Mouse (Mus musculus) stomach, embryonic 16.5 days (tissue): ENCODE results near the gene B3gat1. TPM values are rescaled to one million over a fixed set of nuclear protein-coding genes. Genes with fewer than 3 reads are reported as not detected.

ENCODE experiments used
- ATAC-seq: fragments of 200-750 bp; cut with Nextera tagmentation; 2 replicates; pipeline ENCODE4 v1.8.0; 2017; ENCODE audit warnings: moderate number of reproducible peaks, moderate TSS enrichment; ENCODE audit not compliant: insufficient read depth, low FRiP score
- H3K27ac ChIP-seq: fragments of 300-500 bp; sonication (generic); 2 replicates; pipeline ENCODE4 v1.5.1; 2014; ENCODE audit warnings: low read length
- H3K27me3 ChIP-seq: fragments of 300-500 bp; sonication (generic); 2 replicates; pipeline ENCODE4 v1.6.1; 2014; ENCODE audit warnings: low read length, control low read depth, mixed read lengths; ENCODE audit not compliant: control insufficient read depth, insufficient read depth
- H3K36me3 ChIP-seq: fragments of 300-500 bp; sonication (generic); 2 replicates; pipeline ENCODE4 v1.6.1; 2014; ENCODE audit warnings: low read length; ENCODE audit not compliant: control insufficient read depth, insufficient read depth
- H3K4me1 ChIP-seq: fragments of 300-500 bp; sonication (generic); 2 replicates; pipeline ENCODE4 v1.6.1; 2014; ENCODE audit warnings: low read length, control low read depth, mixed read lengths; ENCODE audit not compliant: control insufficient read depth, insufficient read depth
- H3K4me2 ChIP-seq: fragments of 300-500 bp; sonication (generic); 2 replicates; pipeline ENCODE4 v1.6.1; 2014; ENCODE audit warnings: low read depth, low read length, mixed read lengths
- H3K4me3 ChIP-seq: fragments of 300-500 bp; sonication (generic); replicated peaks from 2 replicates; pipeline ENCODE4 v1.5.1; 2014; ENCODE audit warnings: mild to moderate bottlenecking, low read length
- H3K9ac ChIP-seq: fragments of 300-500 bp; sonication (generic); 2 replicates; pipeline ENCODE4 v1.6.1; 2014; ENCODE audit warnings: low read length
- H3K9me3 ChIP-seq: fragments of 300-500 bp; sonication (generic); replicated peaks from 2 replicates; pipeline ENCODE4 v1.6.1; 2016; ENCODE audit warnings: low read length, control low read depth; ENCODE audit not compliant: control insufficient read depth
- WGBS: fragments of 180-500 bp; shearing (Covaris S2); extraction: QIAGEN DNeasy Blood & Tissue Kit; methylation state at CpG from one replicate; pipeline ENCODE4 v1.1.7; 2014; 5-methylcytosine and 5-hydroxymethylcytosine counted together
- polyA plus RNA-seq: library from polyadenylated mRNA; unstranded; fragments of >200 nt; fragmentation: Nextera tagmentation; extraction: Ambion mirVana; gene quantifications from 2 replicates; pipeline ENCODE4 v1.2.1, GENCODE M21; 2015

The B3gat1 gene
- polyA plus RNA-seq, 1 experiment from 2014 or later = 0.10 TPM

GRCm38 (mm10) chr9:26798731-26799130 lies 65.2 kb downstream of the B3gat1 start:
- Histone ChIP-seq H3K9ac (no peak overlapping the region), H3K4me1 (no peaks in the 10 kb centered on the region), H3K9me3 (no peaks in the 10 kb centered on the region), H3K27me3 (no peaks in the 10 kb centered on the region), H3K27ac (no peak overlapping the region), H3K4me2 (no peak overlapping the region), H3K4me3 (no peak overlapping the region), H3K36me3 (no peaks in the 10 kb centered on the region)
- 62% methylated on average over 1 of the region's 1 CpGs for WGBS
- ATAC-seq = no peak

- Histone ChIP-seq H3K9ac (no peak overlapping the region), H3K4me3 (no peak overlapping the region), H3K4me2 (no peak overlapping the region), H3K27ac (no peak overlapping the region), H3K4me1 (no peaks in the 10 kb centered on the region), H3K36me3 (no peaks in the 10 kb centered on the region), H3K9me3 (no peaks in the 10 kb centered on the region), H3K27me3 (no peaks in the 10 kb centered on the region)
- 97% methylated on average over 2 of the region's 2 CpGs for WGBS
- no peak for ATAC-seq
Measured at GRCm38 (mm10) chr9:26800357-26800756, 66.8 kb downstream of the B3gat1 start.

GRCm38 (mm10) chr9:26804321-26804720 lies 70.8 kb downstream of the B3gat1 start:
- Histone ChIP-seq H3K27me3 (no peaks in the 10 kb centered on the region), H3K4me1 (no peaks in the 10 kb centered on the region), H3K9ac (no peak overlapping the region), H3K27ac (no peak overlapping the region), H3K4me2 (no peak overlapping the region), H3K9me3 (no peaks in the 10 kb centered on the region), H3K36me3 (no peaks in the 10 kb centered on the region), H3K4me3 (no peak overlapping the region)
- ATAC-seq = no peak

GRCm38 (mm10) chr9:26805935-26806666 lies 72.6 kb downstream of the B3gat1 start, which contains the start of gene Glb1l2:
Gene Glb1l2, minus strand, starts transcription at chr9:26806468.
- Histone ChIP-seq H3K4me3 (peak within 1 kb of the TSS; percentile 54), H3K9me3 (no peaks in the 10 kb centered on the region), H3K9ac (peak within 1 kb of the TSS; percentile 63), H3K27me3 (no peaks in the 10 kb centered on the region), H3K36me3 (no peaks in the 10 kb centered on the region), H3K27ac (peak within 1 kb of the TSS; percentile 69), H3K4me2 (peak within 1 kb of the TSS; percentile 79), H3K4me1 (no peaks in the 10 kb centered on the region)
- ATAC-seq = peak; percentile 100
- under 1% methylated on average over 33 of the region's 33 CpGs for WGBS

- no peaks in the 10 kb centered on the region for H3K9me3 ChIP-seq
- 73% methylated on average over 2 of the region's 2 CpGs for WGBS
Measured at GRCm38 (mm10) chr9:26808735-26809134, 75.2 kb downstream of the B3gat1 start.

More at GRCm38 (mm10) chr9:26808735-26809134, 75.2 kb downstream of the B3gat1 start:
- no peaks in the 10 kb centered on the region for H3K4me1 ChIP-seq
- no peak overlapping the region for H3K4me2 ChIP-seq
- H3K9ac ChIP-seq = no peak overlapping the region
- no peak overlapping the region for H3K27ac ChIP-seq
- no peaks in the 10 kb centered on the region for H3K27me3 ChIP-seq
- no peaks in the 10 kb centered on the region for H3K36me3 ChIP-seq
- no peak overlapping the region for H3K4me3 ChIP-seq
- no peak for ATAC-seq

Other genes starting within 250 kb of the B3gat1 start
- 6.0 and 7.7 TPM in 2 replicates for gene Glb1l2, start 72.7 kb downstream of the B3gat1 start, polyA plus RNA-seq
- not detected in 2 replicates for gene Glb1l3, start 127.2 kb downstream of the B3gat1 start, polyA plus RNA-seq
- gene Gm1110, start 189.4 kb downstream of the B3gat1 start, polyA plus RNA-seq = 0.14 TPM in 1 of 2 replicates, not detected in the other